In genomic region chr11:118693276-118693675, GRCm38 (mm10) we compare ENCODE assay signal across 22 mouse cellular contexts.
"Had no signal": no experiment of that assay in that cellular context is flagged by ENCODE, and none has a peak within 500 bp of the region (broad histone marks: within the 10 kb centered on the region; RNA-seq: fewer than 3 reads in every experiment).

No protein-coding gene starts in this region.

- H3K4me1 ChIP-seq: liver, embryonic 12.5 days; liver, embryonic 15.5 days; lung, embryonic 15.5 days; megakaryocyte, embryonic 14.5 days had no signal

- H3K9me3 ChIP-seq: kidney, embryonic 15.5 days; limb, embryonic 10.5 days; limb, embryonic 13.5 days; liver, embryonic 12.5 days; liver, embryonic 15.5 days; lung, embryonic 15.5 days; megakaryocyte, embryonic 14.5 days; midbrain, embryonic 10.5 days; midbrain, embryonic 13.5 days had no signal

- H3K27ac ChIP-seq: kidney, embryonic 15.5 days; limb, embryonic 10.5 days; limb, embryonic 13.5 days; liver, embryonic 12.5 days; liver, embryonic 15.5 days; lung, embryonic 15.5 days; midbrain, embryonic 10.5 days; midbrain, embryonic 13.5 days had no signal

- H3K27me3 ChIP-seq: liver, embryonic 12.5 days; liver, embryonic 15.5 days; midbrain, embryonic 13.5 days had no signal

- H3K9ac ChIP-seq: kidney, embryonic 15.5 days; limb, embryonic 13.5 days; liver, embryonic 12.5 days; liver, embryonic 15.5 days; lung, embryonic 15.5 days; midbrain, embryonic 13.5 days had no signal

- DNase-seq: kidney, adult 11 months; kidney, adult 8-10 months; kidney, postnatal 10 days; kidney, postnatal 36 days; liver; lung, adult 18-20 months; lung, postnatal 10 days; lung, postnatal 36 days; thymus, adult 2 months; thymus, postnatal 14 days; thymus, postnatal 4 days had no signal

- H3K36me3 ChIP-seq: kidney, embryonic 15.5 days; limb, embryonic 10.5 days; limb, embryonic 13.5 days; liver, embryonic 12.5 days; liver, embryonic 15.5 days; lung, embryonic 15.5 days; midbrain, embryonic 10.5 days; midbrain, embryonic 13.5 days had no signal

- ATAC-seq: liver, embryonic 12.5 days; midbrain, embryonic 13.5 days; midbrain, embryonic 16.5 days had no signal

- H3K4me3 ChIP-seq: kidney, embryonic 15.5 days; limb, embryonic 10.5 days; limb, embryonic 13.5 days; liver, embryonic 12.5 days; liver, embryonic 15.5 days; lung, embryonic 15.5 days; megakaryocyte, embryonic 14.5 days; midbrain, embryonic 10.5 days; midbrain, embryonic 13.5 days; myocyte had no signal

- H3K4me2 ChIP-seq: kidney, embryonic 15.5 days; limb, embryonic 13.5 days; liver, embryonic 12.5 days; liver, embryonic 15.5 days; lung, embryonic 15.5 days; midbrain, embryonic 13.5 days had no signal
